Mouse (Mus musculus): ENCODE data around the gene Htatsf1. TPM values are rescaled to one million over a fixed set of nuclear protein-coding genes. Genes with fewer than 3 reads are reported as not detected.

The Htatsf1 gene
- polyA plus RNA-seq (2015; fragmentation: Nextera tagmentation; extraction: Ambion mirVana), result 80.2 and 84.8 TPM in 2 replicates

DNA sequence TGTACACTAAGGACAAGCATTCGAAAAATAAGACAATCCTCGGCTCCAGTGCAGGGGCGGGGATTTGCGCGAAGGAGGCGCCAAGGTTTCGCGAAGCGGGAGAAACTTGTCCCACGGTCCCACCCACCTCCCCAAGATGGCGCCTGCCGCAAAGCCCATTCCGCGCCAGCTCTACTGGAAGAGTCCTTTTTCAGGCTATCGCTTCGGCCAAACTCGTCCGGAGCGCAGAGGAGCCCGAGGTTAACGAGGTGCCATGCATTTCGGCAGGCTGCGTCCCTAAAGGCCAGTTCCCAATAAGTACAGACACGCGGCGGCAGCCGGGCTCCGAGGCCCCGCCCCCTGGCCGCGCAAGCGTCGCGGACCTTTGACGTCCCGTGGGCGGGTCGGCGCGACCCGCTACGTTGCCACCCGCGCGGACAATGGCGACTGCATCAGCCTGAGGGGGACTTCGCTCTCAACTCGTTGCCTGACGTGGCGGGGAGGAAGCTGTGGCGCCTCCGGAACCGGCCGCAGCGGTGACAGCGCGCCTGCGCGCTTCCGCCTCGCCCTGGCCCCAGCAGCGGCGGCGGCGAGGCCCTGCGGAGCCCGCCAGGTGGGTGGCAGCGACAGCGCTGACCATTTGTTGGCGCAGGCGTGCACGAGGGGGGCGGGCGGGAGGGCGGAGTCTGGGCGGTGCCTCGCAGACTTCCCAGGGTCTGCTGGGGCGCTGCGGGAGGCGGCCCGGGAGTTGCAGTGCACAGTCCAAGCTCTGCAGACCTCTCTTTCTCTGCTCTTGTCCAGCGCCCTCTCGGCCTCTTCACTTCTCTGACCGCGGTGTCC lies at the start of gene Htatsf1:
Htatsf1 (plus strand) TSS at position 410 of the 819 bp plus-strand sequence.
- ATAC-seq (ENCODE audit: low read depth), result peak; percentile 98
- Histone ChIP-seq H3K36me3 (peaks cover 8% of the 10 kb centered on the region; the same call in 1 of the 2 replicates), H3K27ac (replicated peaks) (peak within 1 kb of the TSS; percentile 95), H3K4me2 (peak within 1 kb of the TSS; percentile 61), H3K4me3 (peak within 1 kb of the TSS; percentile 50), H3K4me1 (replicated peaks) (peaks cover 9% of the 10 kb centered on the region), H3K9ac (peak within 1 kb of the TSS; percentile 75), H3K27me3 (no peaks in the 10 kb centered on the region), H3K9me3 (no peaks in the 10 kb centered on the region)
- WGBS, result 18% methylated on average over 64 of the region's 85 CpGs

DNA sequence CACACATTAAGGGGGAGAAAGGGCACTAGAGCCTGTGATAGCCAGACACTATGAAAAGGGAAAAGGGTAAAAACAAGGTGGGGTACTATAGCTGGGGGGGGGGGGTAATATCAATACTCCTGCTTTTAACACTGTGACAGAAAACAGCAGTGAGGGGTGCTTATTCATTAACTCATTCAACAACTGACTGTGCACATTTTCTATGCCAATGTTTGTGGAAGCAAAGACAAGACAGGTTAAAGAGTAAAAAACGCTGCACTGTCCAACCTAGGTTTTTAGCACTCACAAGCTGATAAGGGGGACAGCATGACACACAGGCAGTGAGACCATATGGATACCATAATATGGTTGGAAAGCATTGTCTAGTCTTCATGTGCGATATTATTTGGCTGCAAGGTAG lies 40.5 kb upstream of the Htatsf1 start:
- no peak overlapping the region for H3K4me2 ChIP-seq
- H3K27me3 ChIP-seq, result no peaks in the 10 kb centered on the region
- no peaks in the 10 kb centered on the region for H3K4me1 ChIP-seq (replicated peaks)
- H3K4me3 ChIP-seq, result no peak overlapping the region
- ATAC-seq (ENCODE audit: low read depth), result no peak
- no peak overlapping the region for H3K27ac ChIP-seq (replicated peaks)
- H3K9me3 ChIP-seq, result no peaks in the 10 kb centered on the region
- no peaks in the 10 kb centered on the region for H3K36me3 ChIP-seq
- WGBS, result 76% methylated on average over 2 of the region's 2 CpGs
- no peak overlapping the region for H3K9ac ChIP-seq

DNA sequence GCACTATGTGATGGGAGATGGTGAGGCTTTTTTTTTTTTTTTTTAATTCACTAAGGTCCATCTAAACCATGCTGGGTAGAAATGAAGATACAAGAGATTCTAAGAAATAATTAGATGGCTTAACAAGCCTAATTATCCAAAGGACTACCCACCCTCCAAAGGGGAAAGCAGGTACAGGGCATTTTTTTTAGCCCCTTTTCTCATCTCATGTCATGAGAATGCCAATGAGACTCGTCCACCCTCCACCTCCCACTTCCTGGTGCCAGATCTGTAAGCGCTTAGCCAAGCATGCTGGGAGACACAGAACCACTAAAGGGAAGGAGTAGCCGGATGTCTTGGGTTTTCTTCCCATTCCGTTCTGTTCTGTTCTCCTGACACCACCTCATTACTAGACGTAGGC lies 10.6 kb upstream of the Htatsf1 start, which contains the start of gene Brs3:
Brs3 (plus strand) TSS at position 301 of the 400 bp plus-strand sequence.
- no peaks in the 10 kb centered on the region for H3K36me3 ChIP-seq
- H3K27me3 ChIP-seq, result no peaks in the 10 kb centered on the region
- ATAC-seq (ENCODE audit: low read depth), result no peak
- H3K9ac ChIP-seq, result no peak within 1 kb of the TSS
- H3K4me3 ChIP-seq, result no peak within 1 kb of the TSS
- H3K4me2 ChIP-seq, result no peak within 1 kb of the TSS
- H3K27ac ChIP-seq (replicated peaks), result no peak within 1 kb of the TSS
- no peaks in the 10 kb centered on the region for H3K4me1 ChIP-seq (replicated peaks)
- H3K9me3 ChIP-seq, result no peaks in the 10 kb centered on the region
- WGBS, result 91% methylated on average over 5 of the region's 5 CpGs

DNA sequence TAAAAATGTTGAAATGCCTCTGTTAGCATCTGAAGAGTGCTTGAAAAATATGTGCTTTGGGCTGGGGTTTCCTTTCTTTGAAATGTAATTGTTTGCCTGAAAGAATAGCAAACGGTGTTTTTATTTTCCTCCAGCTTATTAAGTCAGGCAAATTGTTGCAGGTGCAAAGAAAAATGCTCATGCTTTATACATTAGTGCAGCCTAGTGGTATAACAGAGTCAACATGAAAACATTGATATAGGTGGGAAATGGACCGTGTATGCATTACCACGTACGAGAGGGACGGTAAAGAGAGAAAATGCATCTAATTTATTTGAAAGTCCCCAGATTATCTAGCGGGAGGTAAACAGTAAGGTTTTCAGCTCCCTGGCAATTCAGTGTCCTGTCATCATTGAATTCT lies 9.5 kb upstream of the Htatsf1 start:
- no peak for ATAC-seq (ENCODE audit: low read depth)
- Histone ChIP-seq H3K4me3 (no peak overlapping the region), H3K27me3 (no peaks in the 10 kb centered on the region), H3K9ac (no peak overlapping the region), H3K4me1 (replicated peaks) (no peaks in the 10 kb centered on the region), H3K36me3 (no peaks in the 10 kb centered on the region), H3K27ac (replicated peaks) (no peak overlapping the region), H3K4me2 (no peak overlapping the region), H3K9me3 (no peaks in the 10 kb centered on the region)
- 84% methylated on average over 6 of the region's 6 CpGs for WGBS

DNA sequence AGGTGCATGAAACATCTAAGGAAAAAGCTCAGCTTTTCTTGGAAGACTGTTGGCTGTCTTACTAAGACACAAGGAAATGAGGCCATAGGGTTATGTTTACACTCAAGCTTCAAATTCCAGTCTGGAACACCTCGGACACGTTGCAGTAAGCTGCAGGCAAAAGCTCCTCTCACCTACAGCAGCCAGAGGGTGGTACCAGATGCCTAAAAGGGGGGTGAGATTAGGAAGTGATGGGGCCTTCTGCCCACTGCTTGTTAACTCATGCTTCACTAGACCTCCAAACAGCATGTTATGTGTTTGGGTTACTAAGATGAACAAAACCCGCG lies 572 bp upstream of the Htatsf1 start:
- Histone ChIP-seq H3K4me3 (peak overlapping the region; percentile 50), H3K9ac (peak overlapping the region; percentile 75), H3K4me1 (replicated peaks) (peaks cover 9% of the 10 kb centered on the region), H3K27ac (replicated peaks) (peak overlapping the region; percentile 95), H3K27me3 (no peaks in the 10 kb centered on the region), H3K4me2 (peak overlapping the region; percentile 48), H3K36me3 (peaks cover 8% of the 10 kb centered on the region; the same call in 1 of the 2 replicates), H3K9me3 (no peaks in the 10 kb centered on the region)
- ATAC-seq (ENCODE audit: low read depth), result peak; percentile 74; the same call in 1 of the 2 replicates
- 21% methylated on average over 4 of the region's 4 CpGs for WGBS

DNA sequence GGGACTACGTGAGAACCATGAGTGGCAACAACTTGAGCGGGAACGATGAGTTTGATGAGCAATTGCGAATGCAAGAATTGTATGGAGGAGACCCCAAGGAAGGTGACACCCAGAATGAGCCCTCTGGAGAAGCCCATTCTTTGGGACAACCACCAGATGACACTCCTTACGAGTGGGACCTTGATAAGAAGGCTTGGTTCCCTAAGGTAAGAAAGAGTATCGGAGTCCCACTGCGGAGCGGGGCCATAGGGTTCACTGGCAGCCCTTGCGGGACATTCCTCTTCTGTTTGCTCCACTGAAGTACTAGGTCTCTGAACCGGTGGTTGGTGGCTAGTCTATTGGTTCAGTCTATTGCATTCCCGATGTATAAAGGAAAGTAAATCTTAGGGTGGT lies 606 bp downstream of the Htatsf1 start:
- Histone ChIP-seq H3K9ac (peak overlapping the region; percentile 75), H3K27ac (replicated peaks) (peak overlapping the region; percentile 95), H3K4me3 (peak overlapping the region; percentile 50), H3K36me3 (peaks cover 8% of the 10 kb centered on the region; the same call in 1 of the 2 replicates), H3K9me3 (no peaks in the 10 kb centered on the region), H3K4me2 (peak overlapping the region; percentile 61), H3K27me3 (no peaks in the 10 kb centered on the region), H3K4me1 (replicated peaks) (peaks cover 9% of the 10 kb centered on the region)
- 25% methylated on average over 11 of the region's 11 CpGs for WGBS
- ATAC-seq (ENCODE audit: low read depth), result no peak; the same call in none of the 2 replicates

DNA sequence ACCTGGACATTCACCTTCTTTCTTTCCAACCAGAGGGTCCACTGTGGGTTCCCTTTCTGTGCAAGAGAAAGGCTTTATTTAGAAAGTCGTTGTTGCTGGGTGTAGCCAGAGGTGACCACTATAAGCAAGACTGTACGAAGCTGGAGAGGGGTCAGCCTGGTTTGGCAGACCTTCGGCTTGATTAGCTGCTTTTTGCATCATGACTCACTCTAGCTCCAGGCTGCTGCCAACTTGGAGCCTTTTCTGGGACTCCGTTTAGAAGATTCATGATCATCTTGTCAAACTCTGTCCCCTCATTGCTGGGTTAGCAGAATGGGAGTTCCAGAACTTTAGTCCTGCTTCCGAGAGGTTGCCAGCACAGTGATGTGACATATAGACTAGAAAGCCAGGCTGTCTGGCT lies 28.1 kb downstream of the Htatsf1 start:
- Histone ChIP-seq H3K36me3 (no peaks in the 10 kb centered on the region), H3K4me1 (replicated peaks) (no peaks in the 10 kb centered on the region), H3K4me2 (no peak overlapping the region), H3K27me3 (no peaks in the 10 kb centered on the region), H3K9ac (no peak overlapping the region), H3K27ac (replicated peaks) (no peak overlapping the region), H3K9me3 (no peaks in the 10 kb centered on the region), H3K4me3 (no peak overlapping the region)
- 77% methylated on average over 5 of the region's 5 CpGs for WGBS
- ATAC-seq (ENCODE audit: low read depth), result no peak

DNA sequence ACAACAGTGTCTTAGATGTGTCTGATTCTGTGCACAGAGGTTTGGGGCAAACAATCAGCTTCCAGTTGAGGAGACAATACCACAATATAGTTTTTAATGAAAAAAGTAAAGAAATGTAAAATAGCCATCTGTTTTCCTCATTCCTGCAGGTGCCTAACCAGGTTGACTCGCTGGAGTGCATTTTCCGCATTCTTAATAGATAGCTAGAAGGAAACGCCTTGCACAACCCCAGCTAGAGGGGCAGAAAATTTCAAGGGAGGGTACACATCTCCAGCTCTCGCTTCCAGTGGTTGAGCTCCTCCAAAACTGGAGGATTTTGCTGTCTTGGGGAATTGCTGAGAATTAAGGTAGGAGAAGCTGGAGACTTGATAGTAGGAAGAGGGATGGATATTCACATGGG lies 34.4 kb downstream of the Htatsf1 start, which contains the start of gene Vgll1:
Vgll1 (plus strand) TSS at position 301 of the 400 bp plus-strand sequence.
- Histone ChIP-seq H3K4me1 (replicated peaks) (no peaks in the 10 kb centered on the region), H3K4me3 (no peak within 1 kb of the TSS), H3K27me3 (no peaks in the 10 kb centered on the region), H3K9ac (no peak within 1 kb of the TSS), H3K9me3 (no peaks in the 10 kb centered on the region), H3K27ac (replicated peaks) (no peak within 1 kb of the TSS), H3K36me3 (no peaks in the 10 kb centered on the region), H3K4me2 (no peak within 1 kb of the TSS)
- WGBS, result 85% methylated on average over 4 of the region's 4 CpGs
- ATAC-seq (ENCODE audit: low read depth), result no peak

DNA sequence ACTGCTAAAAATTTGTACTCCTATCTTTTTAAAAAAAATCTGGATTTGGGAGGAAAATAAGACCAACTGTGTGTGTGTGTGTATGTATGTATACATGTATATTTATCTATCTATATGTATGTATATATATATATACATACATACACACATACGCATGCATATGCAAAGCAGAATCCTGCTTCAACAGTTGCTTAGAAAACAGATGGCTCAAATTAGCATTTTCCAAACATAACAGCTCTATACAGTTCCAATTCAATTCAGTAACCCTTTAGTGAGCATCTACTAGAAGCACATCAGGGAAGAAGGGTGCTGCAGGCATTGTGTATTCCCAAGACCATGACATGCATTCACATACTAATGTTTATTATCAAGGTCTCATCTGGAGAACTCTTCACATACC lies 50.0 kb downstream of the Htatsf1 start:
- no peak for ATAC-seq (ENCODE audit: low read depth)
- Histone ChIP-seq H3K36me3 (no peaks in the 10 kb centered on the region), H3K27ac (replicated peaks) (no peak overlapping the region), H3K27me3 (no peaks in the 10 kb centered on the region), H3K4me3 (no peak overlapping the region), H3K4me1 (replicated peaks) (no peaks in the 10 kb centered on the region), H3K9ac (no peak overlapping the region), H3K9me3 (no peaks in the 10 kb centered on the region), H3K4me2 (no peak overlapping the region)
- WGBS, result 100% methylated on average over 1 of the region's 1 CpGs

DNA sequence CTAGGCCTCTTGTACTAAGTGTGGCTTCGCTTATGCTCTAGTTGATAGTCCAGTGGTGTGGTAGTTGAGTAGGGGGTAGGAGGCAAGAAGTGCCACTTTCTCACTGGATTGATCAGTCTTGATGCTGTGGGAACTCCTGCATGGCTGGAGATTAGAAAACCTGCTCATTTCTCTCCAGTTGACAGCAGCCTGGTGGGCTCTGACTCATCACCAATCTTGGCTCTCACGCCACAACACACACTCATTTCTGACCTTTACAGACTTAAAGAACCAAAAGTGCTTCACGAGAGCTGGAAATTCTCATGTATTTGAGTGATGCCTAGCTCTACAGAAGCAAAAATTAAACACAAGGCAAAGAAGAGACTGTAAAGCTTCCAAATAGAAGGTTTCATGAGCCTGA lies 53.6 kb downstream of the Htatsf1 start:
- ATAC-seq (ENCODE audit: low read depth), result no peak
- Histone ChIP-seq H3K4me3 (no peak overlapping the region), H3K9me3 (no peaks in the 10 kb centered on the region), H3K9ac (no peak overlapping the region), H3K27ac (replicated peaks) (no peak overlapping the region), H3K27me3 (no peaks in the 10 kb centered on the region), H3K4me1 (replicated peaks) (no peaks in the 10 kb centered on the region), H3K4me2 (no peak overlapping the region), H3K36me3 (no peaks in the 10 kb centered on the region)
- WGBS, result 90% methylated on average over 3 of the region's 3 CpGs

Measured in neural tube, embryonic 13.5 days (tissue).